Mouse (Mus musculus) forebrain, embryonic 12.5 days (tissue): ENCODE data around the gene Gm20604. TPM values are rescaled to one million over a fixed set of nuclear protein-coding genes. Genes with fewer than 3 reads are reported as not detected.

ENCODE experiments used
- ATAC-seq: fragments of 200-750 bp; cut with Nextera tagmentation; 2 replicates; pipeline ENCODE4 v1.8.0; 2017; ENCODE audit warnings: moderate TSS enrichment; ENCODE audit not compliant: low FRiP score
- H3K27ac ChIP-seq: fragments of 300-500 bp; sonication (generic); 2 replicates; pipeline ENCODE4 v1.5.1; 2016; ENCODE audit warnings: mild to moderate bottlenecking
- H3K27me3 ChIP-seq: fragments of 300-500 bp; sonication (generic); 2 replicates; pipeline ENCODE4 v1.6.1; 2016; ENCODE audit warnings: mild to moderate bottlenecking
- H3K36me3 ChIP-seq: fragments of 300-500 bp; sonication (generic); replicated peaks from 2 replicates; pipeline ENCODE4 v1.6.1; 2016; ENCODE audit warnings: mild to moderate bottlenecking
- H3K4me1 ChIP-seq: fragments of 300-500 bp; sonication (generic); 2 replicates; pipeline ENCODE4 v1.6.1; 2016
- H3K4me2 ChIP-seq: fragments of 300-500 bp; sonication (generic); 2 replicates; pipeline ENCODE4 v1.6.1; 2016; ENCODE audit warnings: mild to moderate bottlenecking, moderate library complexity
- H3K4me3 ChIP-seq: fragments of 300-500 bp; sonication (generic); replicated peaks from 2 replicates; pipeline ENCODE4 v1.5.1; 2016; ENCODE audit warnings: mild to moderate bottlenecking
- H3K9ac ChIP-seq: fragments of 300-500 bp; sonication (generic); 2 replicates; pipeline ENCODE4 v1.6.1; 2016; ENCODE audit warnings: mild to moderate bottlenecking
- H3K9me3 ChIP-seq: fragments of 300-500 bp; sonication (generic); 2 replicates; pipeline ENCODE4 v1.6.1; 2016
- WGBS: fragments of 180-500 bp; shearing (Covaris S2); methylation state at CpG from one replicate; pipeline ENCODE4 v1.1.7; 2016; 5-methylcytosine and 5-hydroxymethylcytosine counted together
- polyA plus RNA-seq: library from polyadenylated mRNA; unstranded; fragments of >200 nt; fragmentation: Nextera tagmentation; extraction: Ambion mirVana; gene quantifications from 2 replicates; pipeline ENCODE4 v1.2.1, GENCODE M21; 2016

Gm20604 gene
- polyA plus RNA-seq, 1 experiment from 2014 or later: 32.4 TPM

GRCm38 (mm10) chr12:102761668-102762067 lies 3.2 kb upstream of the Gm20604 start:
- Histone ChIP-seq H3K4me2 (no peak overlapping the region), H3K36me3 (peaks cover 29% of the 10 kb centered on the region), H3K27ac (no peak overlapping the region), H3K9me3 (no peaks in the 10 kb centered on the region), H3K4me1 (peaks cover 14% of the 10 kb centered on the region), H3K27me3 (no peaks in the 10 kb centered on the region), H3K4me3 (no peak overlapping the region), H3K9ac (no peak overlapping the region)
- 94% methylated on average over 3 of the region's 3 CpGs for WGBS
- ATAC-seq: no peak

- H3K9ac ChIP-seq: peak overlapping the region; percentile 82
- H3K4me2 ChIP-seq: peak overlapping the region; percentile 66
- H3K4me3 ChIP-seq: peak overlapping the region; percentile 70
- H3K36me3 ChIP-seq: peaks cover 12% of the 10 kb centered on the region
- ATAC-seq: no peak
- H3K4me1 ChIP-seq: peaks cover 21% of the 10 kb centered on the region
- WGBS: 0% methylated on average over 5 of the region's 5 CpGs
- H3K27ac ChIP-seq: no peak overlapping the region
- H3K9me3 ChIP-seq: no peaks in the 10 kb centered on the region
- no peaks in the 10 kb centered on the region for H3K27me3 ChIP-seq
These were observed 464 bp upstream of the Gm20604 start for GRCm38 (mm10) chr12:102758936-102759335.

GRCm38 (mm10) chr12:102757689-102758402 lies 626 bp downstream of the Gm20604 start, which contains the start of the genes Gm28051, Gon7 and Ubr7:
Gene Gm28051 (minus strand): TSS chr12:102757765.
Gene Gon7 (minus strand): TSS chr12:102757803.
Gene Ubr7 (plus strand): TSS chr12:102757967.
- no peaks in the 10 kb centered on the region for H3K27me3 ChIP-seq
- H3K4me1 ChIP-seq: peaks cover 21% of the 10 kb centered on the region
- peak; percentile 98 for ATAC-seq
- H3K9me3 ChIP-seq: no peaks in the 10 kb centered on the region
- H3K9ac ChIP-seq: peak within 1 kb of the TSS; percentile 82
- H3K4me2 ChIP-seq: peak within 1 kb of the TSS; percentile 66
- H3K27ac ChIP-seq: peak within 1 kb of the TSS; percentile 93
- H3K36me3 ChIP-seq: peaks cover 12% of the 10 kb centered on the region
- 1% methylated on average over 73 of the region's 73 CpGs for WGBS
- H3K4me3 ChIP-seq: peak within 1 kb of the TSS; percentile 70

- H3K36me3 ChIP-seq: peaks cover 10% of the 10 kb centered on the region; the same call in 1 of the 2 replicates
- no peaks in the 10 kb centered on the region for H3K9me3 ChIP-seq
- peak overlapping the region; percentile 64 for H3K4me2 ChIP-seq
- H3K4me3 ChIP-seq: peak overlapping the region; percentile 70
- peak; percentile 87 for ATAC-seq
- peaks cover 21% of the 10 kb centered on the region for H3K4me1 ChIP-seq
- H3K27ac ChIP-seq: peak overlapping the region; percentile 93
- H3K27me3 ChIP-seq: no peaks in the 10 kb centered on the region
- peak overlapping the region; percentile 82 for H3K9ac ChIP-seq
- WGBS: 2% methylated on average over 46 of the region's 46 CpGs
These were observed 1.3 kb downstream of the Gm20604 start for GRCm38 (mm10) chr12:102757055-102757688.

- Histone ChIP-seq H3K4me3 (peak overlapping the region; percentile 70), H3K27ac (no peak overlapping the region), H3K27me3 (no peaks in the 10 kb centered on the region), H3K36me3 (peaks cover 10% of the 10 kb centered on the region; the same call in 1 of the 2 replicates), H3K9ac (no peak overlapping the region), H3K9me3 (no peaks in the 10 kb centered on the region), H3K4me1 (peaks cover 21% of the 10 kb centered on the region), H3K4me2 (peak overlapping the region; percentile 64)
- WGBS: 92% methylated on average over 7 of the region's 7 CpGs
- ATAC-seq: no peak
These were observed 2.2 kb downstream of the Gm20604 start for GRCm38 (mm10) chr12:102756304-102756703.

- Histone ChIP-seq H3K4me3 (no peak overlapping the region), H3K9ac (no peak overlapping the region), H3K27me3 (no peaks in the 10 kb centered on the region), H3K27ac (no peak overlapping the region), H3K36me3 (peaks cover 17% of the 10 kb centered on the region; the same call in 1 of the 2 replicates), H3K9me3 (no peaks in the 10 kb centered on the region), H3K4me1 (peaks cover 10% of the 10 kb centered on the region), H3K4me2 (no peak overlapping the region)
- 93% methylated on average over 3 of the region's 3 CpGs for WGBS
- no peak for ATAC-seq
These were observed 10.2 kb downstream of the Gm20604 start for GRCm38 (mm10) chr12:102748256-102748655.

- Histone ChIP-seq H3K4me2 (peak overlapping the region; percentile 82), H3K4me3 (peak overlapping the region; percentile 82), H3K36me3 (peaks cover 21% of the 10 kb centered on the region; the same call in 1 of the 2 replicates), H3K9ac (peak overlapping the region; percentile 92; the same call in 1 of the 2 replicates), H3K4me1 (peaks cover 21% of the 10 kb centered on the region), H3K9me3 (no peaks in the 10 kb centered on the region), H3K27me3 (no peaks in the 10 kb centered on the region), H3K27ac (no peak overlapping the region)
- 69% methylated on average over 6 of the region's 6 CpGs for WGBS
- no peak for ATAC-seq
These were observed 13.6 kb downstream of the Gm20604 start for GRCm38 (mm10) chr12:102744839-102745238.

GRCm38 (mm10) chr12:102743589-102744574 lies 14.6 kb downstream of the Gm20604 start, which contains the start of the genes Moap1 and Tmem251:
Gene Moap1 (minus strand): TSS chr12:102743661.
Gene Tmem251 (plus strand): TSS chr12:102743762.
- Histone ChIP-seq H3K36me3 (peaks cover 18% of the 10 kb centered on the region; the same call in 1 of the 2 replicates), H3K4me3 (peak within 1 kb of the TSS; percentile 82), H3K9me3 (no peaks in the 10 kb centered on the region), H3K27me3 (no peaks in the 10 kb centered on the region), H3K9ac (peak within 1 kb of the TSS; percentile 92), H3K27ac (peak within 1 kb of the TSS; percentile 93), H3K4me1 (peaks cover 21% of the 10 kb centered on the region), H3K4me2 (peak within 1 kb of the TSS; percentile 82)
- under 1% methylated on average over 63 of the region's 63 CpGs for WGBS
- ATAC-seq: peak; percentile 97

GRCm38 (mm10) chr12:102743036-102743588 lies 15.4 kb downstream of the Gm20604 start:
- peaks cover 21% of the 10 kb centered on the region for H3K4me1 ChIP-seq
- WGBS: under 1% methylated on average over 33 of the region's 33 CpGs
- peak overlapping the region; percentile 82 for H3K4me3 ChIP-seq
- H3K4me2 ChIP-seq: peak overlapping the region; percentile 82
- peak overlapping the region; percentile 93 for H3K27ac ChIP-seq
- H3K27me3 ChIP-seq: no peaks in the 10 kb centered on the region
- peak overlapping the region; percentile 92 for H3K9ac ChIP-seq
- H3K9me3 ChIP-seq: no peaks in the 10 kb centered on the region
- ATAC-seq: peak; percentile 44
- H3K36me3 ChIP-seq: peaks cover 11% of the 10 kb centered on the region; the same call in 1 of the 2 replicates

- Histone ChIP-seq H3K9ac (no peak overlapping the region), H3K4me1 (peaks cover 21% of the 10 kb centered on the region), H3K36me3 (peaks cover 7% of the 10 kb centered on the region; the same call in 1 of the 2 replicates), H3K9me3 (no peaks in the 10 kb centered on the region), H3K4me3 (no peak overlapping the region), H3K27me3 (no peaks in the 10 kb centered on the region), H3K4me2 (no peak overlapping the region; the same call in 1 of the 2 replicates), H3K27ac (no peak overlapping the region)
- 89% methylated on average over 7 of the region's 7 CpGs for WGBS
- no peak for ATAC-seq
These were observed 16.4 kb downstream of the Gm20604 start for GRCm38 (mm10) chr12:102742056-102742455.

GRCm38 (mm10) chr12:102740285-102740684 lies 18.2 kb downstream of the Gm20604 start:
- WGBS: 64% methylated on average over 3 of the region's 3 CpGs
- no peaks in the 10 kb centered on the region for H3K9me3 ChIP-seq
- H3K4me1 ChIP-seq: peaks cover 21% of the 10 kb centered on the region
- no peak overlapping the region for H3K9ac ChIP-seq
- no peak overlapping the region for H3K27ac ChIP-seq
- peaks cover 7% of the 10 kb centered on the region; the same call in 1 of the 2 replicates for H3K36me3 ChIP-seq
- H3K4me2 ChIP-seq: no peak overlapping the region
- no peaks in the 10 kb centered on the region for H3K27me3 ChIP-seq
- ATAC-seq: no peak
- H3K4me3 ChIP-seq: no peak overlapping the region
